Mouse (Mus musculus) forebrain, embryonic 16.5 days (tissue): Measurements from ENCODE around the gene Stag1. TPM values are rescaled to one million over a fixed set of nuclear protein-coding genes. Genes with fewer than 3 reads are reported as not detected.

Experiments used
- ATAC-seq: fragments of 200-750 bp; cut with Nextera tagmentation; 2 replicates; pipeline ENCODE4 v1.8.0; 2017; ENCODE audit warnings: mild to moderate bottlenecking, moderate library complexity
- H3K27ac ChIP-seq: fragments of 300-500 bp; sonication (generic); 2 replicates; pipeline ENCODE4 v1.5.1; 2014; ENCODE audit warnings: low read length, control low read depth
- H3K27me3 ChIP-seq: fragments of 300-500 bp; sonication (generic); replicated peaks from 2 replicates; pipeline ENCODE4 v1.6.1; 2014; ENCODE audit warnings: low read length; ENCODE audit not compliant: control insufficient read depth, insufficient read depth
- H3K36me3 ChIP-seq: fragments of 300-500 bp; sonication (generic); 2 replicates; pipeline ENCODE4 v1.6.1; 2014; ENCODE audit not compliant: control insufficient read depth, insufficient read depth
- H3K4me1 ChIP-seq: fragments of 300-500 bp; sonication (generic); replicated peaks from 2 replicates; pipeline ENCODE4 v1.6.1; 2014; ENCODE audit warnings: low read length; ENCODE audit not compliant: control insufficient read depth, insufficient read depth
- H3K4me2 ChIP-seq: fragments of 300-500 bp; sonication (generic); 2 replicates; pipeline ENCODE4 v1.6.1; 2014; ENCODE audit warnings: mild to moderate bottlenecking, low read length, control low read depth
- H3K4me3 ChIP-seq: fragments of 300-500 bp; sonication (generic); replicated peaks from 2 replicates; pipeline ENCODE4 v1.5.1; 2014; ENCODE audit warnings: mild to moderate bottlenecking, low read length, control low read depth
- H3K9ac ChIP-seq: fragments of 300-500 bp; sonication (generic); replicated peaks from 2 replicates; pipeline ENCODE4 v1.6.1; 2014; ENCODE audit warnings: low read depth, low read length, control low read depth
- H3K9me3 ChIP-seq: fragments of 300-500 bp; sonication (generic); 2 replicates; pipeline ENCODE4 v1.6.1; 2016; ENCODE audit warnings: low read length; ENCODE audit not compliant: control insufficient read depth
- WGBS: fragments of 180-500 bp; shearing (Covaris S2); extraction: QIAGEN DNeasy Blood & Tissue Kit; methylation state at CpG from one replicate; pipeline ENCODE4 v1.1.7; 2014; 5-methylcytosine and 5-hydroxymethylcytosine counted together
- polyA plus RNA-seq: library from polyadenylated mRNA; unstranded; fragments of >200 nt; fragmentation: Nextera tagmentation; extraction: Ambion mirVana; gene quantifications from 2 replicates; pipeline ENCODE4 v1.2.1, GENCODE M21; 2015

Stag1 gene
- polyA plus RNA-seq, 1 experiment from 2014 or later, result 36.0 TPM

GRCm38 (mm10) chr9:100641391-100642085, 43.9 kb downstream of the Stag1 start:
- no peaks in the 10 kb centered on the region for H3K9me3 ChIP-seq
- WGBS, result 23% methylated on average over 6 of the region's 6 CpGs
- H3K27ac ChIP-seq, result no peak overlapping the region
- H3K4me1 ChIP-seq, result peaks cover 18% of the 10 kb centered on the region
- peak overlapping the region; percentile 75; the same call in 1 of the 2 replicates for H3K4me2 ChIP-seq
- ATAC-seq, result no peak
- H3K27me3 ChIP-seq, result no peaks in the 10 kb centered on the region
- H3K9ac ChIP-seq, result 0 out of 2 replicates have a peak overlapping the region, but pooled peaks have one; percentile 32
- H3K4me3 ChIP-seq, result no peak overlapping the region
- no peaks in the 10 kb centered on the region for H3K36me3 ChIP-seq

- no peaks in the 10 kb centered on the region for H3K9me3 ChIP-seq
- no peaks in the 10 kb centered on the region for H3K36me3 ChIP-seq
- WGBS, result under 1% methylated on average over 16 of the region's 16 CpGs
- H3K27ac ChIP-seq, result peak overlapping the region; percentile 97
- peak overlapping the region; percentile 90 for H3K4me3 ChIP-seq
- H3K4me2 ChIP-seq, result peak overlapping the region; percentile 75
- peaks cover 18% of the 10 kb centered on the region for H3K4me1 ChIP-seq
- peak overlapping the region; percentile 72 for H3K9ac ChIP-seq
- no peaks in the 10 kb centered on the region for H3K27me3 ChIP-seq
- no peak for ATAC-seq
Measured at GRCm38 (mm10) chr9:100642186-100642839, 44.7 kb downstream of the Stag1 start.

- Histone ChIP-seq H3K9me3 (no peaks in the 10 kb centered on the region), H3K9ac (peak overlapping the region; percentile 95), H3K4me3 (peak overlapping the region; percentile 90), H3K36me3 (no peaks in the 10 kb centered on the region), H3K27me3 (no peaks in the 10 kb centered on the region), H3K27ac (peak overlapping the region; percentile 97), H3K4me2 (peak overlapping the region; percentile 75), H3K4me1 (peaks cover 18% of the 10 kb centered on the region)
- peak; percentile 96 for ATAC-seq
- under 1% methylated on average over 89 of the region's 97 CpGs for WGBS
Measured at GRCm38 (mm10) chr9:100642840-100643697, 45.5 kb downstream of the Stag1 start.

GRCm38 (mm10) chr9:100644071-100644771, 46.6 kb downstream of the Stag1 start:
- peak; percentile 17; the same call in 1 of the 2 replicates for ATAC-seq
- H3K9me3 ChIP-seq, result no peaks in the 10 kb centered on the region

GRCm38 (mm10) chr9:100645026-100645940, 47.7 kb downstream of the Stag1 start:
- H3K4me1 ChIP-seq, result peaks cover 18% of the 10 kb centered on the region
- peak overlapping the region; percentile 19 for H3K4me3 ChIP-seq
- no peak for ATAC-seq
- peak overlapping the region; percentile 46 for H3K4me2 ChIP-seq
- H3K9ac ChIP-seq, result no peak overlapping the region; the same call in 1 of the 2 replicates
- WGBS, result 13% methylated on average over 8 of the region's 8 CpGs
- H3K27me3 ChIP-seq, result no peaks in the 10 kb centered on the region
- no peaks in the 10 kb centered on the region for H3K36me3 ChIP-seq
- no peaks in the 10 kb centered on the region for H3K9me3 ChIP-seq
- H3K27ac ChIP-seq, result no peak overlapping the region

More at GRCm38 (mm10) chr9:100644071-100644771, 46.6 kb downstream of the Stag1 start:
- H3K4me1 ChIP-seq, result peaks cover 18% of the 10 kb centered on the region
- H3K9ac ChIP-seq, result peak overlapping the region; percentile 95
- peak overlapping the region; percentile 82 for H3K4me2 ChIP-seq
- H3K27me3 ChIP-seq, result no peaks in the 10 kb centered on the region
- peak overlapping the region; percentile 90 for H3K4me3 ChIP-seq
- WGBS, result under 1% methylated on average over 46 of the region's 64 CpGs
- no peaks in the 10 kb centered on the region for H3K36me3 ChIP-seq
- peak overlapping the region; percentile 97 for H3K27ac ChIP-seq

- Histone ChIP-seq H3K9ac (no peak overlapping the region), H3K27me3 (no peaks in the 10 kb centered on the region), H3K4me2 (no peak overlapping the region), H3K4me1 (peaks cover 15% of the 10 kb centered on the region), H3K36me3 (no peaks in the 10 kb centered on the region), H3K4me3 (no peak overlapping the region), H3K9me3 (no peaks in the 10 kb centered on the region), H3K27ac (no peak overlapping the region)
- 86% methylated on average over 2 of the region's 2 CpGs for WGBS
- ATAC-seq, result no peak
Measured at GRCm38 (mm10) chr9:100646276-100646675, 48.7 kb downstream of the Stag1 start.

GRCm38 (mm10) chr9:100647774-100648323, 50.3 kb downstream of the Stag1 start:
- H3K9me3 ChIP-seq, result no peaks in the 10 kb centered on the region
- peaks cover 5% of the 10 kb centered on the region for H3K4me1 ChIP-seq
- no peak overlapping the region for H3K4me3 ChIP-seq
- H3K4me2 ChIP-seq, result no peak overlapping the region
- no peak overlapping the region for H3K9ac ChIP-seq
- no peaks in the 10 kb centered on the region for H3K27me3 ChIP-seq
- no peak overlapping the region for H3K27ac ChIP-seq
- no peaks in the 10 kb centered on the region for H3K36me3 ChIP-seq
- no peak for ATAC-seq
- 81% methylated on average over 2 of the region's 2 CpGs for WGBS

GRCm38 (mm10) chr9:100654104-100654503, 56.5 kb downstream of the Stag1 start:
- Histone ChIP-seq H3K9me3 (no peaks in the 10 kb centered on the region), H3K4me3 (no peak overlapping the region), H3K27ac (no peak overlapping the region), H3K9ac (no peak overlapping the region), H3K4me2 (no peak overlapping the region), H3K36me3 (no peaks in the 10 kb centered on the region), H3K27me3 (no peaks in the 10 kb centered on the region), H3K4me1 (no peaks in the 10 kb centered on the region)
- 51% methylated on average over 3 of the region's 3 CpGs for WGBS
- ATAC-seq, result no peak
